Mouse (Mus musculus) midbrain, embryonic 16.5 days (tissue): ENCODE results near the gene Slc46a2. TPM values are rescaled to one million over a fixed set of nuclear protein-coding genes. Genes with fewer than 3 reads are reported as not detected.

Experiments
- polyA plus RNA-seq: library from polyadenylated mRNA; unstranded; fragments of >200 nt; fragmentation: Nextera tagmentation; extraction: Ambion mirVana; gene quantifications from 2 replicates; pipeline ENCODE4 v1.2.1, GENCODE M21; 2015

Slc46a2 gene
- polyA plus RNA-seq, 1 experiment from 2014 or later = 0.08 TPM

Other genes with a start within 250 kb of the Slc46a2 start
- gene Inip, start 113.5 kb downstream of the Slc46a2 start, polyA plus RNA-seq = 54.3 and 59.0 TPM in 2 replicates
- 17.0 and 17.7 TPM in 2 replicates for gene Snx30, start 109.2 kb downstream of the Slc46a2 start, polyA plus RNA-seq
- not detected in 2 replicates for gene Mup4, start 45.7 kb upstream of the Slc46a2 start, polyA plus RNA-seq
- gene Mup6, start 49.2 kb upstream of the Slc46a2 start, polyA plus RNA-seq = not detected in 2 replicates
- gene Mup7, start 155.4 kb upstream of the Slc46a2 start, polyA plus RNA-seq = not detected in 2 replicates
- not detected in 2 replicates for gene Mup2, start 239.2 kb upstream of the Slc46a2 start, polyA plus RNA-seq